Mouse (Mus musculus) forebrain, embryonic 13.5 days (tissue): ENCODE data around the gene Setd2. TPM values are rescaled to one million over a fixed set of nuclear protein-coding genes. Genes with fewer than 3 reads are reported as not detected.

Experiments used
- ATAC-seq: fragments of 200-750 bp; cut with Nextera tagmentation; 2 replicates; pipeline ENCODE4 v1.8.0; 2017
- H3K27ac ChIP-seq: fragments of 300-500 bp; sonication (generic); 2 replicates; pipeline ENCODE4 v1.5.1; 2015; ENCODE audit warnings: inconsistent platforms, mild to moderate bottlenecking, moderate library complexity
- H3K27me3 ChIP-seq: fragments of 300-500 bp; sonication (generic); 2 replicates; pipeline ENCODE4 v1.6.1; 2015; ENCODE audit warnings: mild to moderate bottlenecking, inconsistent platforms
- H3K36me3 ChIP-seq: fragments of 300-500 bp; sonication (generic); 2 replicates; pipeline ENCODE4 v1.6.1; 2015; ENCODE audit warnings: mild to moderate bottlenecking, inconsistent platforms; ENCODE audit not compliant: poor library complexity, severe bottlenecking
- H3K4me1 ChIP-seq: fragments of 300-500 bp; sonication (generic); 2 replicates; pipeline ENCODE4 v1.6.1; 2015; ENCODE audit warnings: inconsistent platforms
- H3K4me2 ChIP-seq: fragments of 300-500 bp; sonication (generic); 2 replicates; pipeline ENCODE4 v1.6.1; 2015; ENCODE audit warnings: inconsistent platforms, mild to moderate bottlenecking, moderate library complexity
- H3K4me3 ChIP-seq: fragments of 300-500 bp; sonication (generic); 2 replicates; pipeline ENCODE4 v1.5.1; 2015; ENCODE audit warnings: mild to moderate bottlenecking, inconsistent platforms
- H3K9ac ChIP-seq: fragments of 300-500 bp; sonication (generic); 2 replicates; pipeline ENCODE4 v1.6.1; 2015; ENCODE audit warnings: mild to moderate bottlenecking, inconsistent platforms
- H3K9me3 ChIP-seq: fragments of 300-500 bp; sonication (generic); replicated peaks from 2 replicates; pipeline ENCODE4 v1.6.1; 2016; ENCODE audit warnings: inconsistent platforms
- WGBS: fragments of 180-500 bp; shearing (Covaris S2); methylation state at CpG from one replicate; pipeline ENCODE4 v1.1.7; 2015; 5-methylcytosine and 5-hydroxymethylcytosine counted together
- polyA plus RNA-seq: library from polyadenylated mRNA; unstranded; fragments of >200 nt; fragmentation: Nextera tagmentation; extraction: Ambion mirVana; gene quantifications from 2 replicates; pipeline ENCODE4 v1.2.1, GENCODE M21; 2015

The Setd2 gene
- polyA plus RNA-seq, 1 experiment from 2014 or later = 41.8 TPM

- H3K27me3 ChIP-seq = no peaks in the 10 kb centered on the region
- peaks cover 17% of the 10 kb centered on the region for H3K4me1 ChIP-seq
- peak within 1 kb of the TSS; percentile 83 for H3K27ac ChIP-seq
- peaks cover 33% of the 10 kb centered on the region for H3K36me3 ChIP-seq
- peak within 1 kb of the TSS; percentile 97 for H3K4me2 ChIP-seq
- H3K9me3 ChIP-seq = no peaks in the 10 kb centered on the region
- under 1% methylated on average over 41 of the region's 41 CpGs for WGBS
- ATAC-seq = peak; percentile 97
- peak within 1 kb of the TSS; percentile 53 for H3K4me3 ChIP-seq
- H3K9ac ChIP-seq = peak within 1 kb of the TSS; percentile 78
These were observed 92.2 kb downstream of the Setd2 start, which contains the start of gene Nradd for GRCm38 (mm10) chr9:110624361-110625166. Nradd (minus strand) TSS chr9:110624452.

- H3K4me1 ChIP-seq = peaks cover 17% of the 10 kb centered on the region
- H3K27me3 ChIP-seq = no peaks in the 10 kb centered on the region
- H3K9me3 ChIP-seq = no peaks in the 10 kb centered on the region
- H3K9ac ChIP-seq = peak overlapping the region; percentile 78
- H3K4me3 ChIP-seq = peak overlapping the region; percentile 53
- peak overlapping the region; percentile 97 for H3K4me2 ChIP-seq
- ATAC-seq = peak; percentile 11
- H3K36me3 ChIP-seq = peaks cover 25% of the 10 kb centered on the region
- 67% methylated on average over 11 of the region's 11 CpGs for WGBS
- peak overlapping the region; percentile 83 for H3K27ac ChIP-seq
These were observed 93.0 kb downstream of the Setd2 start for GRCm38 (mm10) chr9:110625350-110625908.

GRCm38 (mm10) chr9:110630171-110630570 lies 97.8 kb downstream of the Setd2 start:
- 84% methylated on average over 15 of the region's 15 CpGs for WGBS
- ATAC-seq = no peak
- H3K27me3 ChIP-seq = peaks cover 18% of the 10 kb centered on the region; the same call in 1 of the 2 replicates

DNA sequence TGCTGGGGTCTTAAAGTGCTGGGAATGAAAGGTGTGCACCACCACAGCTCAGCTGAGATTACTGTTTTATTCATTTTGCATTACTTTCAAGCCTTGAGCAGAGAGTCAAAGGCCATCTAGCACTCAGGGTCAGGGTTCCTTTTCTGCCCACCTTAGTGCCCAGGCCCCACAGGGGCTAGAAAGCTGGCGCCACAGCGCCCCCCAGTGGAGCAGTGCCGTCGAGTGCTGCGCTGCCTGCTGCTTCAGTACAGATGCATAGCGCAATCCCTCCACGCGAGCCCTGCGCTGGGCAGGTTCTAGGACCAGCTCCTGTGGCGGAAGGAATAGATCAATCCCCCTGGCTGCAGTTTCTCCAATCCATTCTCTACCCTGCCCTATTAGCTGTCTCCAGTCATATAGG lies 98.8 kb downstream of the Setd2 start:
- WGBS = 11% methylated on average over 10 of the region's 10 CpGs
- H3K4me3 ChIP-seq = peak overlapping the region; percentile 30
- no peaks in the 10 kb centered on the region for H3K36me3 ChIP-seq
- peak overlapping the region; percentile 67 for H3K4me2 ChIP-seq
- peak overlapping the region; percentile 50; the same call in 1 of the 2 replicates for H3K9ac ChIP-seq
- H3K4me1 ChIP-seq = peaks cover 9% of the 10 kb centered on the region
- ATAC-seq = peak; percentile 53; the same call in 1 of the 2 replicates
- H3K9me3 ChIP-seq = no peaks in the 10 kb centered on the region
- H3K27ac ChIP-seq = no peak overlapping the region
- H3K27me3 ChIP-seq = peaks cover 18% of the 10 kb centered on the region; the same call in 1 of the 2 replicates

More at GRCm38 (mm10) chr9:110630171-110630570, 97.8 kb downstream of the Setd2 start:
- no peak overlapping the region for H3K9ac ChIP-seq
- no peak overlapping the region for H3K27ac ChIP-seq
- H3K4me1 ChIP-seq = peaks cover 13% of the 10 kb centered on the region
- no peak overlapping the region for H3K4me2 ChIP-seq
- no peaks in the 10 kb centered on the region for H3K36me3 ChIP-seq
- H3K4me3 ChIP-seq = no peak overlapping the region
- H3K9me3 ChIP-seq = no peaks in the 10 kb centered on the region

- H3K27ac ChIP-seq = no peak overlapping the region
- H3K4me3 ChIP-seq = peak overlapping the region; percentile 30
- H3K4me1 ChIP-seq = peaks cover 9% of the 10 kb centered on the region
- WGBS = 7% methylated on average over 30 of the region's 30 CpGs
- peak; percentile 41; the same call in 1 of the 2 replicates for ATAC-seq
- H3K4me2 ChIP-seq = peak overlapping the region; percentile 67
- H3K27me3 ChIP-seq = peaks cover 18% of the 10 kb centered on the region; the same call in 1 of the 2 replicates
- H3K36me3 ChIP-seq = no peaks in the 10 kb centered on the region
- H3K9ac ChIP-seq = peak overlapping the region; percentile 50
- H3K9me3 ChIP-seq = no peaks in the 10 kb centered on the region
These were observed 99.4 kb downstream of the Setd2 start for GRCm38 (mm10) chr9:110631651-110632275.

DNA sequence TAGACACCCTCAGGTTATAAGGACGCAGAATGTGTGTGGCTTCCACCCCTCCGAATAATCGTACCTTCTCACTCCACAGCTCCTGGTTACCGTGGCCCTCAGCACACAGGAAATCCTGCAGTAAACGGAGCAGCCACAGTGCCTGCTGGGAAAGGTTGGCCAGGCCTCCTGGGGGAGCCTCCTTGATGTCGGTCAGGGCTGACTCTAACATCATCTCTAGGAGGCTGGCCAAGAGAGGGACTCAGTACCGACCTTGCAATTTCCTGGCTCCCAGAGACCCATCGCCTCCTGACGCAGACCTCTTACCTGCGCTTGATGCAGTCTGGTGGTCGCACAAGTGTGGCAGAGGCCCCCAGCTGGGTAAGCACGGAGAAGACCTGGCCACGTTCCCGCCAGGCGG lies 100.3 kb downstream of the Setd2 start:
- Histone ChIP-seq H3K4me1 (peaks cover 9% of the 10 kb centered on the region), H3K27me3 (peaks cover 18% of the 10 kb centered on the region; the same call in 1 of the 2 replicates), H3K36me3 (no peaks in the 10 kb centered on the region), H3K9ac (no peak overlapping the region), H3K27ac (no peak overlapping the region), H3K9me3 (no peaks in the 10 kb centered on the region), H3K4me2 (no peak overlapping the region), H3K4me3 (no peak overlapping the region)
- WGBS = 85% methylated on average over 15 of the region's 15 CpGs
- no peak for ATAC-seq

DNA sequence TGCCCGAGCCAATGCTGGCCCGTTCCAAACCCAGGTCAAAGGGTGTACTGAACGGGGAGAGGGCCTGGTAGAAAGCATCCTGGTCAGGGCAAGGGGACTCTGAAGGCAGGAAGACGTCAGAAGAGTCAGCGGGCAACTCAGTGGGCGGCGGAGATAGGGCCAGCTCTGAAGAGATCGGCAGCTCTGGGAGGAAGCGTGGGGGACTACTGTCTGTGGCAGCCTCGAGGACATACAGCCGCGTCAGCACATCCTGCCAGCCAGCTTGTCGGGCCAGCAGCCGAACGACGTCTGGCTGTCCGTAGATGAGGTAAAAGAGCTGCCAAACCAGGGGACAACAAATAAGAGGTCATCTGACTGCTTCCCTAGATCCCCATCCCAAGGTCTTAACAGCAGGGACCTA lies 101.5 kb downstream of the Setd2 start:
- 84% methylated on average over 17 of the region's 17 CpGs for WGBS
- H3K27ac ChIP-seq = no peak overlapping the region; the same call in 1 of the 2 replicates
- H3K4me2 ChIP-seq = no peak overlapping the region
- no peak overlapping the region for H3K4me3 ChIP-seq
- no peaks in the 10 kb centered on the region for H3K36me3 ChIP-seq
- ATAC-seq = no peak
- H3K4me1 ChIP-seq = peaks cover 9% of the 10 kb centered on the region
- H3K9ac ChIP-seq = no peak overlapping the region
- no peaks in the 10 kb centered on the region for H3K9me3 ChIP-seq
- H3K27me3 ChIP-seq = peaks cover 18% of the 10 kb centered on the region; the same call in 1 of the 2 replicates

DNA sequence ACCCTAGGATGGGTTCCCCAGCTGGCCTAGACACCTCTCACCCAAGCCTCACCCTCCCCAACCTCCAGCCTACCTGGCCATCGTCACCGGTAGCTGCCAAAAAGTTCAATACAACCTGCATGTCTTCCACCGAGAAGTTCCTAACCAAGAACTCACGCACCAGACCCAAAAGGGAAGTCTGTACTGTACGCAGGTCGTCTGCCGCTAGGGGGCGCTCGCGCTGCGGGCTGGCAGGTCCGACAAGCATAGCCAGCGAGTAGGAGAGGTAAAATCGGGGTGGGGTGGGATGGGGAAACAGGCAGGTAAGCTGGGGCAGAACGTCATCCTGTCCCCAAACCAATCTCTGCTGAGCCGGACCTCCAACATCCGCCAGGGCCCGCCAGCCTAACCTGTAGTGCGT lies 102.8 kb downstream of the Setd2 start:
- Histone ChIP-seq H3K9ac (no peak overlapping the region), H3K36me3 (no peaks in the 10 kb centered on the region), H3K4me3 (no peak overlapping the region), H3K9me3 (no peaks in the 10 kb centered on the region), H3K27ac (no peak overlapping the region), H3K4me2 (no peak overlapping the region), H3K4me1 (peaks cover 9% of the 10 kb centered on the region), H3K27me3 (peaks cover 18% of the 10 kb centered on the region; the same call in 1 of the 2 replicates)
- 7% methylated on average over 19 of the region's 19 CpGs for WGBS
- peak; percentile 52; the same call in 1 of the 2 replicates for ATAC-seq

DNA sequence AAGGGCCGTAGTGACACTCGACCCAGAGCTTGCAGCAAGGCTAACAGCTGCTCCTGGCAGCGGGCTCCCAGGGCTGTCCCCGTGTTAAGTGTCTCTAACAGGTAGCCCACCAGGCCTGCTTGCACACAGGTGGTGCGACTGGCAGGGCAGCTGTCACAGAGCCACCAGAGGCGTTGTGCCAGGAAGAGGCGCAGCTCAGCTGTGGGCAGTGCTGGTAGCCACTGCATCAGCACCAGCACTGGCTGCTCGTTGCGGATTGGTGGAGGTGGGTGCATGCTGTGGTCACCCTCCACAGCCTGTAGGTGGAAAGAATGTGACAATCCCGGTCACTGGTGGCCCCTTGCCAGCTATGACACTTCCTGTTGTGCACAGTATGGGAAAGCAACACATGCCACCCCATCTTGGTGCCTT lies 106.2 kb downstream of the Setd2 start:
- Histone ChIP-seq H3K9me3 (no peaks in the 10 kb centered on the region), H3K4me2 (no peak overlapping the region), H3K36me3 (no peaks in the 10 kb centered on the region), H3K9ac (no peak overlapping the region), H3K27me3 (0 out of 2 replicates have a peak, but pooled peaks cover 5% of the 10 kb centered on the region), H3K4me3 (no peak overlapping the region), H3K27ac (no peak overlapping the region), H3K4me1 (no peaks in the 10 kb centered on the region)
- ATAC-seq = no peak
- WGBS = 92% methylated on average over 10 of the region's 10 CpGs

DNA sequence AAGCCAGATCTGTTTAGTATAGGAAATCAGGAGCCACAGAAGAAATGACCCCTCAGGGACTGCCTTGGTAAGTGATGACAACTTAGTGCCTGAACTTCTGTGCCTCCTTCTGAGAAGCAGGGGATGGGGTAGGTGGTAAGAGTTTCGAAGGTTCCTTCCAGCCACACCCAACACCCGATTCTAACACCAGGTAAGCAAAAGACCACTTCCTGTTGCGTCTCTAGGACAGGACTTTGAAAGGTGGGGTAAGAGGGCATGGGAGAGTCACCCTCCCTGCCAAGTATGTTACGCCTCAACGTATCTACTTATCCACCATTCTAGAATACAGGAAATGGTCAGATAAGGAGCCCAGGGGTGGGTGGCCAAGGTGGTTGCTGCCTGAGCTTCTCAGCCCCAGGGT lies 108.6 kb downstream of the Setd2 start:
- Histone ChIP-seq H3K4me2 (no peak overlapping the region), H3K9ac (no peak overlapping the region), H3K4me3 (no peak overlapping the region), H3K4me1 (no peaks in the 10 kb centered on the region), H3K27me3 (no peaks in the 10 kb centered on the region), H3K36me3 (no peaks in the 10 kb centered on the region), H3K27ac (no peak overlapping the region), H3K9me3 (no peaks in the 10 kb centered on the region)
- 88% methylated on average over 5 of the region's 5 CpGs for WGBS
- no peak for ATAC-seq

DNA sequence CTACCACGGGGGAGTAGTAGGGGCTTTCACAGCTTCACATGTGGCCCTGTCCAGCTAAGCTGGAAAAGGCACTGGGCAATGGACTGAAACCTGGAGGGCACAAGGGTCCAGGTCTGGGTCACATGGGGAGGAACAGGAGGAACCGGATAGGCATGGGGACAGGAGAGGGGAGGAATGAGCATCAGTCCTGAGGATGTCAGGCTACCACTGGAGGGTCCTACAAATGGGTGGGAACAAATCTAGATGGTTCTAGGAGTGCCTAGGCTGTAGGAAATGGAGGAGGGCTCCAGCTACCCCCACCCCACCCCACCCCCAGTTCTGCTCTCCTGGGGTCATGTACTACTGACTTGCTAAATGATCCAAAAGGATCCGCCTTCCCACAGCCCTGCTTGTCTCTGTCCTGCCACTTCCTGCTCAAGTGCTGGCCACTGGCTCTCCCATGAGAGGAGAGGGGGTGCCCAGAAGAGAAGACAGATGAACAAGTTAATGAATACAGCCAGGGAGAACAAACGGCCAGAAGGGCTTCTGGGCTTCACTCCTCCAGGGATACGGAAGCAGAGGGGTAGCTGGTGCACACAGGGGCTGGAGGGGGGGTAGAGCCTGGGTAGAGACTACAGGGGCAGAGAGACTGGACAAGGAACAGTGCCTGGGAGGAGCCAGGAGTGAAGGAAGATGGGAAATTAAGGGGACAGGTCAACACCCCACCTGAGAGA lies 110.6 kb downstream of the Setd2 start:
- Histone ChIP-seq H3K9ac (no peak overlapping the region), H3K4me1 (no peaks in the 10 kb centered on the region), H3K9me3 (no peaks in the 10 kb centered on the region), H3K4me2 (no peak overlapping the region), H3K36me3 (no peaks in the 10 kb centered on the region), H3K27ac (no peak overlapping the region), H3K4me3 (no peak overlapping the region), H3K27me3 (no peaks in the 10 kb centered on the region)
- WGBS = 74% methylated on average over 5 of the region's 5 CpGs
- no peak for ATAC-seq
